32 mouse cellular contexts compared by ENCODE assay signal in genomic region chr7:78318640-78319039, GRCm38 (mm10).
"Had no signal": no experiment of that assay in that cellular context is flagged by ENCODE, and none has a peak within 500 bp of the region (broad histone marks: within the 10 kb centered on the region; RNA-seq: fewer than 3 reads in every experiment).

No protein-coding gene starts in this region.

- H3K4me2 ChIP-seq: limb, embryonic 12.5 days; limb, embryonic 13.5 days; limb, embryonic 15.5 days; liver, embryonic 11.5 days; liver, embryonic 12.5 days; liver, embryonic 13.5 days; liver, embryonic 15.5 days; lung, embryonic 14.5 days; lung, embryonic 15.5 days; midbrain, embryonic 11.5 days; midbrain, embryonic 12.5 days; midbrain, embryonic 13.5 days; midbrain, embryonic 15.5 days; neural tube, embryonic 12.5 days; neural tube, embryonic 13.5 days had no signal

- H3K27me3 ChIP-seq: limb, embryonic 12.5 days; limb, embryonic 13.5 days; limb, embryonic 15.5 days; liver, embryonic 12.5 days; liver, embryonic 13.5 days; liver, embryonic 15.5 days; lung, embryonic 15.5 days; megakaryocyte, embryonic 14.5 days; midbrain, embryonic 12.5 days; midbrain, embryonic 13.5 days; midbrain, embryonic 15.5 days; neural tube, embryonic 12.5 days; neural tube, embryonic 13.5 days had no signal

- ATAC-seq: liver, embryonic 12.5 days; liver, postnatal 0 days; lung, postnatal 0 days; midbrain, embryonic 13.5 days; midbrain, embryonic 15.5 days had no signal

- H3K4me3 ChIP-seq: limb, embryonic 10.5 days; limb, embryonic 12.5 days; limb, embryonic 13.5 days; limb, embryonic 15.5 days; liver, embryonic 12.5 days; liver, embryonic 13.5 days; liver, embryonic 15.5 days; lung, embryonic 15.5 days; megakaryocyte, embryonic 14.5 days; midbrain, embryonic 10.5 days; midbrain, embryonic 12.5 days; midbrain, embryonic 13.5 days; midbrain, embryonic 15.5 days; myocyte; neural tube, embryonic 12.5 days; neural tube, embryonic 13.5 days had no signal

- DNase-seq: left cerebral cortex, postnatal 4 days; liver; liver, embryonic 13.5 days; liver, postnatal 0 days; lung, adult 18-20 months; lung, adult 2 months; lung, embryonic 14.5 days; lung, postnatal 10 days; lung, postnatal 14 days; lung, postnatal 36 days; lung, postnatal 4 days; midbrain, embryonic 14.5 days had no signal

- H3K27ac ChIP-seq: limb, embryonic 10.5 days; limb, embryonic 12.5 days; limb, embryonic 13.5 days; limb, embryonic 15.5 days; liver, embryonic 12.5 days; liver, embryonic 13.5 days; liver, embryonic 14.5 days; liver, embryonic 15.5 days; lung, embryonic 15.5 days; macrophage; midbrain, embryonic 10.5 days; midbrain, embryonic 12.5 days; midbrain, embryonic 13.5 days; midbrain, embryonic 15.5 days; neural tube, embryonic 12.5 days; neural tube, embryonic 13.5 days had no signal

- H3K4me1 ChIP-seq: limb, embryonic 10.5 days; limb, embryonic 12.5 days; limb, embryonic 13.5 days; limb, embryonic 15.5 days; liver, embryonic 12.5 days; liver, embryonic 13.5 days; liver, embryonic 15.5 days; lung, embryonic 15.5 days; megakaryocyte, embryonic 14.5 days; midbrain, embryonic 10.5 days; midbrain, embryonic 12.5 days; midbrain, embryonic 13.5 days; midbrain, embryonic 15.5 days; neural tube, embryonic 12.5 days; neural tube, embryonic 13.5 days had no signal

- H3K36me3 ChIP-seq: limb, embryonic 10.5 days; limb, embryonic 12.5 days; limb, embryonic 13.5 days; limb, embryonic 15.5 days; liver, embryonic 12.5 days; liver, embryonic 13.5 days; liver, embryonic 15.5 days; lung, embryonic 15.5 days; midbrain, embryonic 10.5 days; midbrain, embryonic 12.5 days; midbrain, embryonic 13.5 days; midbrain, embryonic 15.5 days; neural tube, embryonic 12.5 days; neural tube, embryonic 13.5 days had no signal

- H3K9ac ChIP-seq: limb, embryonic 12.5 days; limb, embryonic 13.5 days; limb, embryonic 15.5 days; liver, embryonic 12.5 days; liver, embryonic 13.5 days; liver, embryonic 14.5 days; liver, embryonic 15.5 days; liver, postnatal 0 days; lung, embryonic 14.5 days; lung, embryonic 15.5 days; midbrain, embryonic 12.5 days; midbrain, embryonic 13.5 days; midbrain, embryonic 15.5 days; neural tube, embryonic 12.5 days; neural tube, embryonic 13.5 days had no signal

- H3K9me3 ChIP-seq: limb, embryonic 10.5 days; limb, embryonic 12.5 days; limb, embryonic 13.5 days; limb, embryonic 15.5 days; liver, embryonic 12.5 days; liver, embryonic 13.5 days; liver, embryonic 15.5 days; lung, embryonic 15.5 days; megakaryocyte, embryonic 14.5 days; midbrain, embryonic 10.5 days; midbrain, embryonic 12.5 days; midbrain, embryonic 13.5 days; midbrain, embryonic 15.5 days; neural tube, embryonic 12.5 days; neural tube, embryonic 13.5 days had no signal
